Mouse (Mus musculus) stomach, postnatal 0 days (tissue): ENCODE results near the gene Caps2.
"Not testable (repeated sequence)": the region's sequence is repeated elsewhere in the genome, so short reads cannot be mapped to it uniquely, and the experiment has no call there.

Source experiments
- CTCF ChIP-seq: IDR thresholded peaks from 2 replicates; pipeline ENCODE4 v1.5.1; 2016; ENCODE audit warnings: antibody characterized with exemption, low read depth, mild to moderate bottlenecking, moderate library complexity
- EP300 ChIP-seq: optimal IDR thresholded peaks from 2 replicates; pipeline ENCODE3; 2016; ENCODE audit warnings: antibody characterized with exemption

GRCm38 (mm10) chr10:112193919-112194318 lies 30.5 kb downstream of the Caps2 start:
- not testable (repeated sequence) for TF ChIP-seq CTCF, EP300
